Mouse (Mus musculus) embryonic fibroblast, embryonic 13.5 days (primary cell): ENCODE results near the gene Pik3c2g.

Experiments used
- CTCF ChIP-seq: IDR thresholded peaks from 2 replicates; pipeline ENCODE4 v1.5.1; 2011; ENCODE audit warnings: mild to moderate bottlenecking, control low read depth, low read length, moderate library complexity, borderline replicate concordance; ENCODE audit not compliant: insufficient read depth
- POLR2A ChIP-seq: IDR thresholded peaks from 2 replicates; pipeline ENCODE4 v1.6.1; 2011; ENCODE audit warnings: low read depth, mild to moderate bottlenecking, control low read depth, low read length, moderate library complexity

GRCm38 (mm10) chr6:139882076-139882475 lies 295.1 kb downstream of the Pik3c2g start:
- TF ChIP-seq CTCF: no peak
- TF ChIP-seq POLR2A: no peak
